Mouse (Mus musculus): Measurements from ENCODE around the gene Mapk7. TPM values are rescaled to one million over a fixed set of nuclear protein-coding genes. Genes with fewer than 3 reads are reported as not detected.

Mapk7 gene
- total RNA-seq, 1 experiment from 2014 or later, result 16.7 TPM

- no peak for ATAC-seq (replicated peaks; ENCODE audit: low read depth, poor library complexity, severe bottlenecking)
Observed at GRCm38 (mm10) chr11:61492749-61493401, 1.3 kb downstream of the Mapk7 start.

DNA sequence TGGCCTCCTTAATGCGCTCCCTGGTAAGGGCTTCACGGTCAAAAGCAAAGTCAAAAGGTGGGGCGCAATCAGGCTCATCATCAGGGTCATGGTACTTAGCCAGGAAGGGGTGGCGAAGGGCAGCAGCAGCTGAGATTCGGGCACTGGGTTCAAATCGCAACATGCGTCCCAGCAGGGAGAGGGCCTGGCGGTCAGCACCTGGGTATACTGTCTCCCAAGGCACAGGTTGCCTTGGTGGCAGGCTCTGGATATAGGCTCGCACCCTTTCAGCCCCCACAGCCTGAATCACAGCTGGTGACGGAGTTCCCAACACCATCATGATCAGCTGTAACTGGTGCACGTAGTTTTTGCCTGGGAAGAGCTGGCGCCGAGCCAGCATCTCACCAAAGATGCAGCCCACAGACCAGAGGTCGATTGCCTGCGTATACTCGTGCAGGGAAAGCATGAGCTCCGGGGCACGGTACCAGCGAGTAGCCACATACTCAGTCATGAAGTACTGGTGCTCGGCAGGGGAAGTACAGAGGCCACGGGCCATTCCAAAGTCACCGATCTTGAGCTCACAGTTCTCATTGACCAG lies 3.2 kb downstream of the Mapk7 start:
- ATAC-seq (replicated peaks; ENCODE audit: low read depth, poor library complexity, severe bottlenecking), result no peak

- no peak for ATAC-seq (replicated peaks; ENCODE audit: low read depth, poor library complexity, severe bottlenecking)
Observed at GRCm38 (mm10) chr11:61489874-61490273, 4.3 kb downstream of the Mapk7 start.

DNA sequence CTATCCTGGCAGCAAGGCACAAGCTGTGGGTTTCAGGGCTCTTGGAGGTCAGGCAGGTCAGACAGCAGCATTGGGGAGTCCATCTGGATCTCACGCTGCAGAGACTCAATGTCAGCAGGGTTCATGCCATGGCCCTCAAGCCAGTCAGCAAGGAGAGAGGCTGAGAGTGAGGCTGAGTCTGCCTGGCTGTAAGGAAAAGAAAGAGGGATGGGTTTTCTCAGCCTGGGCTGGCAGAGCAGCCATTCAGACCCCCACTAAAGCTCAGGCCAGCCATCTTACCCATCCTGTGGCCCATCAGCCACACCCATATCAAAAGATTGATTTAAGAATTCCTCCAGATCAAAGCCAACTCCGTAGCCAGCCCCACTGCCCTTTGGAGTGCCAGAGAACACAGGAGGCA lies 5.1 kb downstream of the Mapk7 start:
- ATAC-seq (replicated peaks; ENCODE audit: low read depth, poor library complexity, severe bottlenecking), result no peak

- ATAC-seq (replicated peaks; ENCODE audit: low read depth, poor library complexity, severe bottlenecking), result no peak
Observed at GRCm38 (mm10) chr11:61487936-61488335, 6.3 kb downstream of the Mapk7 start.

DNA sequence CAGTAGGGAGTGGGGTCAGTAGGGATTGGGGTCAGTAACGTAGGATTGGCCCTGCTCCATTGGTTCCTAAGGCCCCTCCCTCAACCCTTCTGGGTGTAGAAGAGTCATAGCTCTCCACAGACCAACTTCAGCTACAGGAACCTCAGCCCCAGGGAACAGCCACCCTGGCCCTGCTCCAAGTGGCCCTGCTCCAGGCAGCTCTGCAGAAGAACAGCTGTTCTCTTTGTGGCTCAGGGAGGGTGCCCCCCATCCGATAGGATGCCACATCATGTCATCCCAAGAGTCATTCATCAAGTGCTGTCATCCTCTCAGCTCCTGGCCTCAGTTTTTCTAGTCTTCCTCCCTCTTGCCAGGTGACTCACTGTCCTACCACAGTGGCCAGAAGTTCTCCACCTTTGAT lies 6.8 kb downstream of the Mapk7 start:
- no peak for ATAC-seq (replicated peaks; ENCODE audit: low read depth, poor library complexity, severe bottlenecking)

GRCm38 (mm10) chr11:61486458-61487219 lies 7.6 kb downstream of the Mapk7 start:
- ATAC-seq (replicated peaks; ENCODE audit: low read depth, poor library complexity, severe bottlenecking), result no peak

- no peak for ATAC-seq (replicated peaks; ENCODE audit: low read depth, poor library complexity, severe bottlenecking)
Observed at GRCm38 (mm10) chr11:61485541-61486457, 8.4 kb downstream of the Mapk7 start.

GRCm38 (mm10) chr11:61484613-61485540 lies 9.3 kb downstream of the Mapk7 start, which contains the start of gene Mfap4:
Mfap4 (plus strand) TSS chr11:61485431.
- ATAC-seq (replicated peaks; ENCODE audit: low read depth, poor library complexity, severe bottlenecking), result no peak

DNA sequence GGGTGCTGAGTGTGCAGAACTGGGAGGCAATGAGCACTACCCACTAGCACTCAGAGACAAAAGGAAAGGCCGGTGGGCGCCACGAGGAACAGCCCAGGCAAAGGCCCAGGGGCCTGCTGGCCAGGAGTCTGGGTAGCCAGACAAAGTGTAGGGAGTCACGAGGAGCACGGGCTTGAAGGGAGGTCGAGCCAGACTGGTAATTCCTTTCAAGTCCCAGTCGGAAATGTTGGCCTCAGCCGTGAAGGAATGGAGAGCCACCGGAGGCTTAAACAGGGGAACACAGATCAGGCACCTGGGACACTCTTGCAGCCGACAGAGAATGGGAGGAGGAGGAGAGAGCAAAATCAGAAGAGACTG lies 10.0 kb downstream of the Mapk7 start:
- ATAC-seq (replicated peaks; ENCODE audit: low read depth, poor library complexity, severe bottlenecking), result no peak

- no peak for ATAC-seq (replicated peaks; ENCODE audit: low read depth, poor library complexity, severe bottlenecking)
Observed at GRCm38 (mm10) chr11:61483226-61483845, 10.9 kb downstream of the Mapk7 start.

GRCm38 (mm10) chr11:61481239-61482090 lies 12.7 kb downstream of the Mapk7 start:
- peak; percentile 32; the same call in 1 of the 2 replicates for ATAC-seq (replicated peaks; ENCODE audit: low read depth, poor library complexity, severe bottlenecking)

GRCm38 (mm10) chr11:61478788-61479187 lies 15.4 kb downstream of the Mapk7 start:
- ATAC-seq (replicated peaks; ENCODE audit: low read depth, poor library complexity, severe bottlenecking), result no peak

GRCm38 (mm10) chr11:61477566-61478508 lies 16.4 kb downstream of the Mapk7 start:
- no peak for ATAC-seq (replicated peaks; ENCODE audit: low read depth, poor library complexity, severe bottlenecking)

DNA sequence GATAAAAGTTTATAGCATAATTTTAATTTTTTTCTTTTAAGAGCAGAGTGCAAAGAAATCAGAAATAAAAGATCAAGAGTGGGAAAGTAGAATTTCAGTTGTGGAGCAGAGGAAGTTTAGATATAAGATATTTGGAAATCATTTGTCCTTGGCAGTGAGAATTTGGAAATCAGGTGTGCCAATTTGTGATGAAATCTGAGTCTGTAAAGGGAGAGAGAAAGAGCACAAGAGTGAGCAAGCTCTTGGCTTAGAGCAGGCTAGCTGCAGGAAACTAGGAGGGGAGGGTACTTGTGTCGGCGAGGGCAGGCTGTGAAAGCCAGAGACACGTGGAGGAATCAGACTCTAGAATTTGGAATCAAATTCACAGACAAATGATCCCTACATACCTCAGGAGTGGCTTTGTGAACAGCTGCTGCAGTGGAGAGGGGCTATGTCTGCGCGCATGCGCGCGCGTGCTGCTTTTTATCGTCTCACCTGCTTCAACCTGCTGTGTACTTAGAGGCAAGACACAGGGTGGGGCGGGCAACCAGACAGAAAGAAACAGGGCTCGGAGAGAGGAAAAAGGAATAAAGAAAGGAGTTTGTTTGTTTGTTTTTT lies 17.3 kb downstream of the Mapk7 start:
- ATAC-seq (replicated peaks; ENCODE audit: low read depth, poor library complexity, severe bottlenecking), result no peak

- ATAC-seq (replicated peaks; ENCODE audit: low read depth, poor library complexity, severe bottlenecking), result no peak
Observed at GRCm38 (mm10) chr11:61473630-61474029, 20.6 kb downstream of the Mapk7 start.
